Mouse (Mus musculus) thymus, adult 2 months (tissue): Measurements from ENCODE around the gene Kpna7.

ENCODE experiments used
- CTCF ChIP-seq: fragments of 200-500 bp; IDR thresholded peaks from 2 replicates; pipeline ENCODE4 v1.5.1; 2012; ENCODE audit warnings: mild to moderate bottlenecking, control low read depth, low read length, moderate library complexity, borderline replicate concordance; ENCODE audit not compliant: control insufficient read depth, poor library complexity, insufficient read depth; ENCODE audit errors: extremely low read depth
- POLR2A ChIP-seq: fragments of 200-500 bp; IDR thresholded peaks from 2 replicates; pipeline ENCODE4 v1.6.1; 2012; ENCODE audit warnings: mild to moderate bottlenecking, low read length, control low read depth, moderate library complexity; ENCODE audit not compliant: control insufficient read depth, poor library complexity, insufficient read depth; ENCODE audit errors: extremely low read depth

DNA sequence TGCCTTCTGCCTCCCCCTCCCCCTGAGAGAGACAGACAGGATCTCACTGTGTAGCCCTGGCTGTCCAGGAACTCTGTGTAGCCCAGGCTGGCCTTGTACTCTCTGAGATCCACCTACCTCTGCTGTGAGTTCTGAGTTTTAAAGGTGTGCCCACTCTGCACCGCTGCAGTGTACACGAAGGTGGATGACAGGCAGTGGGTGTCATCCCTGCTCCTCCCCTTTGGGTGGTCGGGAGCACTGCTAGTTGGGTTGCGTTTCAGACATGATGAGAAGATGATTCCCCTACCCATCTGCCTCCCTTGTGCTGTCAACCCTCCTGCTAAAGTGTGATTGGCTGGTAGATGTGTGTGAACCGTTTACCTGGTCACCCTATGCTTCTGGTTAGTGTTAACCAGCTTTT is 34.6 kb upstream of the Kpna7 start:
- TF ChIP-seq POLR2A (no peak), CTCF (no peak)
